Mouse (Mus musculus) CD4-positive, CD25-positive, alpha-beta regulatory T cell, adult 2 months (primary cell): Measurements from ENCODE around the gene 4921524J17Rik.

Experiments used
- DNase-seq: peaks from one replicate; pipeline ENCODE4 v3.0.0-alpha.2; 2012; ENCODE audit warnings: low read depth, low spot score

4921524J17Rik gene

GRCm38 (mm10) chr8:85381926-85382325 lies 50.7 kb downstream of the 4921524J17Rik start:
- no peak for DNase-seq

GRCm38 (mm10) chr8:85380824-85381209 lies 51.8 kb downstream of the 4921524J17Rik start:
- no peak for DNase-seq

DNA sequence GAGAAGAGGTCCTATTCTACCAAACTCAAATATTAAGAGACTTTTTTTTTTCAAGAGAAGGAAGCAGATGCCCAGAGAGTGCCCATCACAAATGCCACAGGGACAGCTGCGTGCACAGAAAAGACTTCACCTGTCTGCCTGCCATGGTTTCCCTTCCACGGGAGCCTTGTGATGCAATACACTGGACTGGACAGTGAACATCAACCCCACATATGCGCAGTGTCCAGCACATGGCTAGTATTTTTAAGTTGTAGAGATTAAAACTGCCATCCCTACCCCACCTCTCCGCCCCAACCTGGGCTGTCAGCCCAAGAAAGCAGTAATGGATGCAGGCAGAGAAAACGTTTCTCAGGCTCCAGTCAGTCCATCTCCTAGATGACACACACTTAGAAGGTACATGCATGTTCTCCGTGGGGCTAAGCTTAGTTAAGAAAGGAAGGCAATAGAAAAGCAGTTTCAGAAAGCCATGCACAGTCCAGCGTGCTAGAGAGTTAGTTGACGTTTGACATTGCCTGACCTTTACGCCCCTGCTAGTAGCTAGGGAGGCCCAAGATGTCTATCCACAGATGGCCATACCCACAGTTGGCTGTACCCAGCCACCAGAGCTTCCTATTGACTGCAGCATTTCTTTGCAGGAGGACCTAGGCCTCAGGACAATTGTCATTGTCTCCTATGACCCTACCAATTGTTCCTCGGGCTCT lies 52.4 kb downstream of the 4921524J17Rik start:
- DNase-seq, result no peak

DNA sequence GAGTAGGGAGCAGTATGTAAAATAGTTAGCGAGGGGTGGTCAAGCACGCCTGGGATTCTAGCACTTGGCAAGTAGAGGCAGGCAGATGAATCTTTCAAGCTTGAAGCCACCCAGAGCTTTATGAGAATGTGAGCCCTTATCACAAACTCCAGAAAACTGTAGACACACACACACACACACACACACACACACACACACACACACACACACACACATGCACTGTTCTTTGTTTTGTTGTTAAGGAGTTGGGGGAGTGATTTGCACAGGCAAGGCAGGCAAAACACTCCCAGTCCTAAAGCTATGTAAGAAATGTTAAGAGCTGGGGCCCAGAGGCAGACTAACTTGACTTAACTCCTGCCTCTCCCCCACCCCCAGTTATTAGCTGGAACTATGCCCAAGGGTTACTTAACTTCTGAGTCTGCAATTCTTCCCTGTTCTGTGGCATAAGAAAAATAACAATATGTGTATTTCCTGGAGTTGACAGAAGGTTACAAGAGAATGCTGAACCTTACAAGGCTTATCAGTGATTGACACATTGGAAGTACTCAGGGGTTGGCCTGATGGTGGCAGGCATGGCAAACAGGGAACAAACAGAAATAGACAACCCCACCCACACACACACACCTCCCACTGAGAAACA lies 53.4 kb downstream of the 4921524J17Rik start:
- no peak for DNase-seq

DNA sequence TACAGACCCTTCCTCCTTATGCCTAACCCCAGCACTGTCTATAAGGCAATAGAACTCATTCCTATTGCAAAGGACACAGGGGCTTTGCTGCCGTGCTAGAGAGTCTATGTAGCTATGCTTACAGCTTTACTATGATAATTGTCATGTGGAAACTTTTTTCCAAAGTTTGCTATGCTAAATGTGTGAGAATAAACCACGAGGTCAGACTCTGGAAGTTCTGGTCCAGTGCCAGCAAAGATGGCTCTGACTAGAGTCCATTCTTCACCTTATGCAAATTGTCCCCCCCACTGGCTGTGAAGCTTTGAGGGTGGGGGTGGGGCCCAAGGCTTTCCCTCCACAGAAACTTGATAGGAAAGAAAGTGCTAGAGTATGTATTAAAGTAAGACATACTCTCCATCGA lies 56.1 kb downstream of the 4921524J17Rik start:
- no peak for DNase-seq

GRCm38 (mm10) chr8:85374286-85374685 lies 58.3 kb downstream of the 4921524J17Rik start:
- no peak for DNase-seq

DNA sequence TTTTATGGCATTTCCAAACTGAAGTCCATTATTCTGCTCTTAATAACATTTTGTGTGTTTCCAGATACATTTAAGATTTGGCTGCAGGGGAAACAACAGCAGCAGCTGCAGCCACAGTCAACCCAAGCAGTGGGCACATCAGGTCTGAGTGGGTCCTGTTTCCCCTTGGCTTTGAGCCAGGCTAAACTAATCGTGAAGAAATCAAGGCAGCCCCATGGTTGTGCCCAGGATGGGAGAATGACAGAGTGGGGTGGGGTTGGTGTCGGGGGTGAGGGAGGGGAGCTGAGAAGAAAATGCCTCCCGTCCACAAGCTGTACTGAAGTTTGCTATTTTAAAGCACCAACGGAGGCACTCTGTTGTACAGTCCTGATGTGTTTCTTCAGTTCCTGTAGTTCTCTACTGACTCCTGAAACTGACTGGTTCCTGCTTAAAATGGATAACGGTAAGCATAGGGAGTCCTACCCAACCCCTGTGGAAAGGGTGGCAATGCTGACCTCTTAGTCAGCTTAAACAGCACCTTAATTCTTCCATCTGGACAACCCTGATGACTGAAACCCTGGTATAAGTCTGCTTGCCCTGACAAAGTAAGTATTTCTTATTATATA lies 59.1 kb downstream of the 4921524J17Rik start:
- DNase-seq, result no peak

- no peak for DNase-seq
Measured at GRCm38 (mm10) chr8:85372465-85372839, 60.2 kb downstream of the 4921524J17Rik start.

DNA sequence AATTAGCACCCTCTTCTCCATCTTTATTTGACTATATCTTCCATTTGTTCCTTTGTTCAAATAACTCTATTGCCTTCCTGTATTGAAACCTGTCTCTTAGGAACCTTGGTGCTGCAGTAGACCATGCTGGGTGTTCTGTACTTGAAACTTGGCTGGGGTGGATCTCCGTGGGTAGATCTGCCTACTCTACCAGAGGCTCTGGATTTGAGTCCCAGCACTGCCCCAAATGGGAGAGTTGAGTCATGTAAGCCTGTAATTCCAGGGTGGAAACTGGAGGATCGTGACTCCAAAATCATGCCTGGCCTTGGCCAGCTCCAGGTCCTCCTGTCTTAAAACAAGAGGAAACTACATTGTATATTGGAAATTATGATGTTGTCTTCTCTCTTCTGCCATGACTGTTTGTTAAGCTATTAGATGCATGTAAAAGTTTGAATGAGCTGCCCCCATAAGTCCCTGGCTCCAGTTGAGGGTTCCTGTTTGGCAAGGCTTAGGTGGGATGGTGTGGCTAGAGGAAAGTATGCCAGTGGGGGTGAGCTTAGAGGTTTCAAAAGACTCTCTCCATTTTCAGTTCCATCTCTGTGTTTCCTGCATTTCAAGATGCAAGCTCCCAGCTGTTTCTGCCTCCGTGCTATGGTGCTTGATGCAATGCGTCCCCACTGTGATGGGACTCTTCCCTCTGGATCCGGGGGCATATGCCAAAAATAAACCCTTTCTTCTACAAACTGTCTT lies 60.7 kb downstream of the 4921524J17Rik start:
- no peak for DNase-seq

- DNase-seq, result no peak
Measured at GRCm38 (mm10) chr8:85365176-85365575, 67.5 kb downstream of the 4921524J17Rik start.

DNA sequence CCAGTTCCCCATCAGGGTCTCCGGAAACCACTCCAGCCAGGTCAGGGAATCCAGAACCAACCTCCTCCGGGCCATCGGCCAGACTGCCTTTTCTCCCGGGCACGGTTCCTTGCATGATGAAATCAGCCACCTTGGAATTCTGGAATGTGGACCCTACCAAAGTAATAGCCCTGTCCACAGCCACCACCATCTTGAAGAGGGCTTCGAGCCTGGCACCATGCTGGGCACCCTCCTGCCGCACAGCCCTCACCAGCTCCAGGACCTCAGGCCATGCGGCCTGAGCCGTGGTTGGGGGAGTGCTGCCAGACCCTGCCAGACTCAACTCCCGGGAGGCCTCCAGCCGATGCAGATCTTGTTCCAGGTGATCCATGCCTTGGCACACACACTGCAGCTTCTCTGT lies 68.0 kb downstream of the 4921524J17Rik start:
- no peak for DNase-seq

- no peak for DNase-seq
Measured at GRCm38 (mm10) chr8:85363406-85363805, 69.2 kb downstream of the 4921524J17Rik start.

GRCm38 (mm10) chr8:85362211-85362610 lies 70.4 kb downstream of the 4921524J17Rik start:
- DNase-seq, result no peak
